Mouse (Mus musculus) spleen, postnatal 10 days (tissue): ENCODE measurements around the gene 1700001P01Rik.

Experiments
- DNase-seq, 2 experiments: peaks; one replicate each; pipeline ENCODE4 v3.0.0; 2021 to 2022; ENCODE audit warnings: low spot score in 2 of 2

Gene 1700001P01Rik

GRCm38 (mm10) chr11:97775808-97776496 is at the start of gene 1700001P01Rik:
Gene 1700001P01Rik, minus strand, starts transcription at chr11:97775918.
- no peak for DNase-seq

- peak in 1 of 2 experiments; percentile 58 for DNase-seq
Observed at GRCm38 (mm10) chr11:97825295-97825694, 49.6 kb upstream of the 1700001P01Rik start.

- no peak for DNase-seq
Observed at GRCm38 (mm10) chr11:97824895-97825294, 49.2 kb upstream of the 1700001P01Rik start.

- no peak for DNase-seq
Observed at GRCm38 (mm10) chr11:97824168-97824567, 48.5 kb upstream of the 1700001P01Rik start.

- no peak for DNase-seq
Observed at GRCm38 (mm10) chr11:97822840-97823603, 47.3 kb upstream of the 1700001P01Rik start.

GRCm38 (mm10) chr11:97821401-97822064 is 45.8 kb upstream of the 1700001P01Rik start:
- DNase-seq: no peak

GRCm38 (mm10) chr11:97820840-97821239 is 45.1 kb upstream of the 1700001P01Rik start:
- no peak for DNase-seq

GRCm38 (mm10) chr11:97819923-97820322 is 44.2 kb upstream of the 1700001P01Rik start:
- DNase-seq: no peak

- DNase-seq: no peak
Observed at GRCm38 (mm10) chr11:97819102-97819501, 43.4 kb upstream of the 1700001P01Rik start.

- DNase-seq: no peak
Observed at GRCm38 (mm10) chr11:97818571-97818970, 42.9 kb upstream of the 1700001P01Rik start.

GRCm38 (mm10) chr11:97818003-97818402 is 42.3 kb upstream of the 1700001P01Rik start:
- DNase-seq: no peak

GRCm38 (mm10) chr11:97817379-97817778 is 41.7 kb upstream of the 1700001P01Rik start:
- no peak for DNase-seq

- no peak for DNase-seq
Observed at GRCm38 (mm10) chr11:97816916-97817315, 41.2 kb upstream of the 1700001P01Rik start.

- DNase-seq: no peak
Observed at GRCm38 (mm10) chr11:97816176-97816575, 40.5 kb upstream of the 1700001P01Rik start.

GRCm38 (mm10) chr11:97815736-97816135 is 40.0 kb upstream of the 1700001P01Rik start:
- no peak for DNase-seq

GRCm38 (mm10) chr11:97813746-97814515 is 38.2 kb upstream of the 1700001P01Rik start:
- DNase-seq: no peak

GRCm38 (mm10) chr11:97813085-97813484 is 37.4 kb upstream of the 1700001P01Rik start:
- DNase-seq: no peak

- no peak for DNase-seq
Observed at GRCm38 (mm10) chr11:97812491-97812921, 36.8 kb upstream of the 1700001P01Rik start.

GRCm38 (mm10) chr11:97811569-97812362 is 36.0 kb upstream of the 1700001P01Rik start:
- DNase-seq: no peak

GRCm38 (mm10) chr11:97810970-97811369 is 35.3 kb upstream of the 1700001P01Rik start:
- DNase-seq: no peak

GRCm38 (mm10) chr11:97810356-97810755 is 34.6 kb upstream of the 1700001P01Rik start:
- DNase-seq: no peak
